Mouse (Mus musculus) adrenal gland, adult 18-20 months (tissue): ENCODE results near the gene Trim40. TPM values are rescaled to one million over a fixed set of nuclear protein-coding genes. Genes with fewer than 3 reads are reported as not detected.
"Not testable (repeated sequence)": the region's sequence is repeated elsewhere in the genome, so short reads cannot be mapped to it uniquely, and the experiment has no call there.

Experiments used
- DNase-seq, 2 experiments: peaks; one replicate each; pipeline ENCODE4 v3.0.0; 2021 to 2022; ENCODE audit warnings: low spot score in 2 of 2
- total RNA-seq, 2 experiments: library from RNA; stranded (reverse); gene quantifications; 1 replicate in 1 of 2; 2 replicates in 1 of 2; pipeline ENCODE4 v1.2.3; 2021

The Trim40 gene
- total RNA-seq, 2 experiments from 2014 or later, result 0.26 to 0.53 TPM

- DNase-seq, result peak; percentile 30 to 32
Measured at GRCm38 (mm10) chr17:36896583-36896982, 6.7 kb upstream of the Trim40 start.

GRCm38 (mm10) chr17:36893387-36893786 is 3.5 kb upstream of the Trim40 start:
- DNase-seq, result no peak

- DNase-seq, result peak; percentile 22 to 38
Measured at GRCm38 (mm10) chr17:36892362-36892761, 2.4 kb upstream of the Trim40 start.

GRCm38 (mm10) chr17:36891496-36891895 is 1.6 kb upstream of the Trim40 start:
- DNase-seq, result not testable (repeated sequence)

GRCm38 (mm10) chr17:36885132-36885790 is 4.7 kb downstream of the Trim40 start:
- no peak for DNase-seq

GRCm38 (mm10) chr17:36883350-36883749 is 6.6 kb downstream of the Trim40 start:
- no peak for DNase-seq

- no peak for DNase-seq
Measured at GRCm38 (mm10) chr17:36874636-36875035, 15.3 kb downstream of the Trim40 start.

GRCm38 (mm10) chr17:36869955-36870810 is 19.7 kb downstream of the Trim40 start:
- no peak for DNase-seq

GRCm38 (mm10) chr17:36869284-36869954 is 20.5 kb downstream of the Trim40 start, which contains the start of gene Trim10:
Gene Trim10, plus strand, starts transcription at chr17:36869574.
- DNase-seq, result no peak

- no peak for DNase-seq
Measured at GRCm38 (mm10) chr17:36868836-36869235, 21.1 kb downstream of the Trim40 start.

- no peak for DNase-seq
Measured at GRCm38 (mm10) chr17:36866719-36867527, 23.0 kb downstream of the Trim40 start, which contains the start of gene Trim15. Gene Trim15, minus strand, starts transcription at chr17:36867210.

- DNase-seq, result no peak
Measured at GRCm38 (mm10) chr17:36861680-36862079, 28.2 kb downstream of the Trim40 start.

- no peak for DNase-seq
Measured at GRCm38 (mm10) chr17:36858181-36858580, 31.7 kb downstream of the Trim40 start.

GRCm38 (mm10) chr17:36856236-36856635 is 33.7 kb downstream of the Trim40 start:
- no peak for DNase-seq

- no peak for DNase-seq
Measured at GRCm38 (mm10) chr17:36855484-36855883, 34.4 kb downstream of the Trim40 start.

GRCm38 (mm10) chr17:36851627-36852026 is 38.3 kb downstream of the Trim40 start:
- no peak for DNase-seq

GRCm38 (mm10) chr17:36851200-36851599 is 38.7 kb downstream of the Trim40 start:
- no peak for DNase-seq

GRCm38 (mm10) chr17:36849992-36850391 is 39.9 kb downstream of the Trim40 start:
- DNase-seq, result no peak

- no peak for DNase-seq
Measured at GRCm38 (mm10) chr17:36848911-36849310, 41.0 kb downstream of the Trim40 start.

- DNase-seq, result peak; percentile 40 to 41
Measured at GRCm38 (mm10) chr17:36844725-36845124, 45.2 kb downstream of the Trim40 start.

GRCm38 (mm10) chr17:36844286-36844719 is 45.6 kb downstream of the Trim40 start:
- no peak for DNase-seq
